Mouse (Mus musculus): Measurements from ENCODE around the gene Gdf15.

Gdf15 gene

DNA sequence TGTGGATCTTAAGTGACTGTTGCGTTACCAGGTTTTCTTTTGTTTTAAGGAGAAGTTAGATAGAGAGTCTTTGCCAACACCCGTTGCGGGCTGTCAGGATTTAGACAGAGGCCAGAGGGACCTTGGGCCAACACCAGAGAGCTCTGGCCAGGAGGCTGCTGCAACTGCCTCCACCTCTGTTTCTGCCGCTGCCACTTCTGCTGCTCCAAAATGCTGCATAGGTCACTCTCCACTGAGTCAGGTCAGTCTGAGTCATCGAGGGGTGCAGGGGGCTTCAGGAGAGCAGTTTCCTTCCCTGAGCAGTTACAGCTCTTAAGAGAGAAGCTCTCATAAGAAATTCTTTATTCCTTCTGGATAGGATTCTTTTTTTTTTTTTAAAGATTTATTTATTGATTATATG is 5.2 kb downstream of the Gdf15 start:
- no peak for DNase-seq

DNA sequence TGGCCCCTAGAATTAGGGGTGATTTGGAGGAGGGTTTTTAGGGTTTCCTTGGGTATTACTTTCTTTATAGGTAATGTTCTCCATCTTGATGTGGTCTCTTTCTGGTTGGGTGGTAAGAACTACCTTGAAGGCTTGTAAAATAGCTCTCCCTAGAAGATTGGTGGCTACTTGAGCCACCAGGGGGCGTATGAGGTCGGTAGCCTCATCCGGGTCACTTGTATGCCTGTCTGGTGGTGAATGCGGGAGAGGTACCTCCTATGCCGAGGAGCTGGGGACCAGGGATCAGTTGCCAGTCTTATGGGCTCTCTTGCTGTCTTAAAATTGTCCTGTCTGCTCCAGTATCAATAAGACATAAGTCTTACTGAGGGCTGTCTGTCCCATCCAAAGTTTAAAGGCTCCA is 7.2 kb downstream of the Gdf15 start:
- peak; percentile 80 to 86 for DNase-seq

DNA sequence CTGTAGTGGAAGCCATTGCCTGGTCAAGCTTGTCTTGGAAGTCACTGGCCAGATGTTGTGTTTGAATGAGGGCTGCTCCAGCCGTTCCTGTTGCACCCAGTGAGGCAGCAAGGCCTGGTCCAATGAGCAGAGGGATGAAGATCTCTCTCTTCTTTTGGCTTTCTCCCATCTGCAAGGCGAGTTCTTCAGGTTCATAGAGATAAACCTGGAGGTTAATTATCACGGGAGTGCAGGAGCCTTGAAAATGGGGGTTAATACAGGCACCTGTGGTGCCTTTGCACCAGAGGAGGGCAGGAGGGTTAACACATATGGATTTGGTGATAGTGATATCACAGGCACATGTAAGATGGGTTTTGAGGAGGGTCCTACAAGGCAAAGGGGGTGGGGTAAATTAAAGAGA is 10.0 kb downstream of the Gdf15 start:
- no peak for DNase-seq

DNA sequence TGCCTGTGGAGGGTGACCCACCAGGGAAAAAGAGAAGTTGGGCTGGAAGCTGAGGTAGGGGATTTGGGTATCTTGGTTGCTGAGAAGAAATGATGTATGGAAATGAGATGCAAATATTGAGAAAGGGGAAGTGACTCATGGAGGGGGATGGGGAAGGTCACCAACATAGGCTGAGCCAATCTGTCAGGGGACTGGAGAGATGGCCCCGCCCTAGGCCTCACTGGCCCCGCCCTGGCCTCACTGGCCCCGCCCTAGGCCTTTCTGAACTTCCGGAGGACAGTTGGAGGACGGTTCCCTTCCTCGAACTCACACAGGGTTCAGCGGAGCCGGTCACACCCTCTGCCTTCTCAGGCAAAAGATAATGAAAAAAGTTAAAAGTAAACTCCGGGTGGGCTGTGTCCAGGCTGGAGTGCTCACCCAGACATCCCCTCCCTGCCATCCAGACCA is 13.3 kb downstream of the Gdf15 start:
- peak; percentile 31 to 73 for DNase-seq

DNA sequence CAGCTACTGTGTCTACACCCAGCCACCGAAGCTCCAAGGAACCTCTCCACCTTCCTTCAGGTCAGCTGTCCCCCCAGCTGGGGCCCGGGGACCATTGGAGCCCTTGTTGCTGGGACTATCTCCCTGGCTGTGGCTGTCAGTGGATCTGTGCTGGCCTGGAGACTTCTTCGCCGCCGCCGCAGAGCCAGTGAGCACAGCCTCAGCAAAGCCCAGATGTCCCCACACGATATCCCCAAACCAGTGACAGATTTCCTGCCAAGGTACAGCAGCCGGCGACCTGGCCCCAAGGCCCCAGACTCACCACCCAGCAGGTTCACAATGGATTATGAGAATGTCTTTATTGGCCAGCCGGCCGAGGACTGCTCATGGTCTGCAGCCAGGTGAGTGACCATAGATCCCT is 14.3 kb downstream of the Gdf15 start:
- no peak for DNase-seq

DNA sequence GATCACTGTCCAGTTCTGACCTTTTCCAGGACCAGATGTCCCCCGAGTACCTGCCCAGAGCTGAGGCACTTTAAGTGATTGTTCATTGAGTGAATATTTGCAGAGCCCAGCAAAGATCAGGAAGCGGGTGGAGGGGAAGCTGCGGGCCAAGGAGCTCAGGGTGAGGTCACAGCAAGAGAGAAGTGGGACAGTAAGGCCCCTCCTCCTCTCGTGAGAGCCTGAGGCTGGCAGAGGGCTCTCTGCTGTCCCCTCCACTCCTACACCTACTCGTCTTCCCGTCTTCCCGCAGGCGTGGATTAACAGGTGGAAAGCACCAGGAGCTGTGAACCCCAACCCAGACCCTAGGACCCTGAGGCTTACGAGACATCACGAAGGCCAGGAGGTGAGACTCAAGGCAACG is 15.6 kb downstream of the Gdf15 start:
- DNase-seq: no peak

DNA sequence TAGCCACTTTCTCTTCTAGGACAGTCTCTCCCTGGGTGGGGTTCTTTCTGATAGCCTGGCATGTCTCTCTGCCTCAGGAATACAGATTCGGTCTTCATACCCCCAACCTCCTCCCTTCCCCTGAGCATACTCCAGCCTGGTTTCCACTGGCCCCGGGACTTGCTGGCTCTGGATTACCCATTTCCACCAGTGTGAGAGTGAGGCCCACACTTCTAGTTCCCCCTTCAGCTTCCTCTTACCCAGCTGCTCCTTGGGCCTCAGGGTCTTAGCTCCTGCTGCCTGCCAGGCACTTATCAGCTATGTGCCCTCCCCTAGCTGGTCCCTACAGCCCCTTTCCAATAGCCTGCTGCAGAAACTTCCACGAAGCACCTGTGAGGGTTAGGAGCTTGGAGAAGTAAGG is 16.4 kb downstream of the Gdf15 start, which contains the start of gene Lrrc25:
Gene Lrrc25, plus strand, starts transcription at position 262 of the 400 bp plus-strand sequence.
- DNase-seq: no peak

DNA sequence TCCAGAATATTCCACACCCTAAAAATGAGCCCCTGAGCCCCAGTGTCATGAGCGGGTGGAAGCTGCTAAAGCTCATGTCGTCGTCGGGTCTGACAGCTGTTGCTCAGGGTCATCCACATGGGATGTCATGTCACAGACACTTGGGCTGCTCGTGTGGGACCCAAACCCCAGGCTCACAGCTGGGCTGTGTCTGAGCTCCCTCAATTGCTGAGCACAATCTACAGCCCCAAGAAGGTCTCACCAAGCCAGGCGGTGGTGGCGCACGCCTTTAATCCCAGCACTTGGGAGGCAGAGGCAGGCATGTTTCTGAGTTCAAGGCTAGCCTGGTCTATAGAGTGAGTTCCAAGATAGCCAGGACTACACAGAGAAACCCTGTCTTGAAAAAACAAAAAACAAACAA is 17.0 kb downstream of the Gdf15 start:
- DNase-seq: no peak

DNA sequence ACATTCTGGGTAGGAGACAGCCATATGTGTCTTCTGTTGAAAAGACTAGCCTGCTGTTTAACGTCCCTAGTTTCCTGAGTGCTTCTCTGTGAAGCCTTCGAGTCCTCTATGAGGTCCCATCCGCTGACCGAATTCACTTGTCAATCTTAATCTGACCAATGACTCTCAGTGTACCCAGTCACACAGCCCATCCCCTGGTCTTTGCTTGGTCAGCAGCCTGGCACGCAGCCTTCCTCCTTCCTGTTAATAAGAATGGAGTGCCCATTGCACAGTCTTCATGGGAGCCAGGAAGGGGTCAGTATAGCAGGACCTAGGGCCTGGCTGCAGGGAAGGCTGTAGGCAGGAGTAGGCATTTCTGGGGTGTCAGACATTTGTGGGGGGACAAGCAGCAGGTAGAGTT is 17.8 kb downstream of the Gdf15 start:
- no peak for DNase-seq

DNA sequence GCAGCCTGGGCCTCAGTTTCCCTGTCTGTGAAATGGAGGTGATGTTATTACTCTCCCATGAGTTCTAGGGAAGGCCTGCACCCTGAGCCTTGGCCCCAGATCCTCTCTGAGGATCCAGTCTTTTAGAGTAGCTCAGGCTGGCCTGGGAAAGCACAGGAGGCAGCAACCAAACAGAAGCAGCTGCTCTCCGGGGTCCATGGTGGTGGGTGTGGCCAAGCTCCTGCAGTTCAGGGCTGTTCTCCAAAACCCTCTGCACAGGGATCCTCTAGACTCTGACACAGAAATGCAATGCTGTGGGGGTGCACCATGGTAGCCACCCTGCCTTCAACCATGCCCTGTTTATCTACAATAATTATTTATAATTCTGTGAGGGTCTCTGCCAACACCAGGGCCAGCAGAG is 18.5 kb downstream of the Gdf15 start:
- DNase-seq: no peak

DNA sequence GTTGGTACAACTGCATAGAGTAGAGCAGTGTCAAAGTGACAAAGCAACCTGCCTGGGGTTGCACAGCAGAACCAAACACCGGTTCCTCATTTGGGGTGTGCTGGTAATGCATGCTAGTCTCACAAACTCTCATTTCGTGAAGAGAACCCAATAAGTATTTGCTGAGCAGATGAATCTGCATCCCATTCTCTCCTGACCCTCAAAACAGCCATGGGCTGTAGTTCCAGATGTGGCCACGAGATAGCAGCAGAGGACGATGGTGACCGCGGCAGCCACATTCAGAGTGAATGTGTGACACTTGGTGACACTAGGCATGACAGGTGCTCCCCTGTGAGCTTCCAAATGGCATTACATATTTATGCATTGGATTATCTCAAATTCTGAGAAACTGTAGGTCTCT is 20.4 kb downstream of the Gdf15 start:
- DNase-seq: peak; percentile 82 to 92

DNA sequence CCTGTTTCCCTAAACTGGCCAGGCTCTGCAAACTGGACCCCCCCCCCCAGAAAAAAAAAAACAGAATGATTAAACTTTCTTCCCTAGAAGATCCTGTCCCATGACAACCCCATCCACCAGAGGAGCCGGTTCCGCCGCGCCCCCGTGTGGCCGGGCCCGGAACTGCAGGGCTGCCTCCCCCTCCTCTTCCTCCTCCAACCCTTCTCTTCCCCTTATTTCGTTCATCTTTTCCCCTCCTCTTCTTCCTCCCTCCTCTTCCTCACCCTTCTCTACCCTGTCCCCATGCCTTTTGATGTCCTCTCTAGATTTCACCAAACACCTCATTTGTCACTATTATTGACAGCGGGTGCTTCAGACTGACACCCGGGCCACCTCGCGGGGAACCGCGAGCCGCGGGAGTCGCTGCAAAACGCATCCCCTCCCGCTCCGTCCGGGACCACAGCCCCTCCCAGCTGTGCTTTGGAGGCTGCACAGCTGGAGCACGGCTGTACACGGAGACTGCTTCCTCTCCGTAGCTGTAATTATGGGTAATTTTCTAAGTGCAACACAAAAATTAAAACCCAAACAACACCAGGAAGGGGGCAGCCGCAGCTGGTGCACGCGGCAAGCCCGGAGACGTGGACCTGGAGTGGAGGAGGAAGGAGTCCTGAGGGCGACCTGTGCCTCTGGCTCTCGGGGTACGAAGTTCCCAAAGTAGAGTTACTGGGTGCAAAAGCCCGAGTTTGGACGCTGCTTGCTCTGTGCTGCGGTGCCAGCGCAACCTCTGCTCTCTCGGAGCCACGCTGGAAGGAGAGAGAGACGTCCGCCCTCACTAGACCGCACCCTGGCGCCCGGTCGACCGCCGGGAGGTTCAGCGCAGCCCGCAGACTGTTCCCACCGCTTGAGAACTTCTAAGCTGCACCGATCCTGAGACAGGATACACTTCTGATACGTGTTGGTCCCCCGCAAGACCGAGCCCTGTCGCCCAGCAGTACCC is 21.2 kb downstream of the Gdf15 start:
- DNase-seq: peak; percentile 81 to 88

DNA sequence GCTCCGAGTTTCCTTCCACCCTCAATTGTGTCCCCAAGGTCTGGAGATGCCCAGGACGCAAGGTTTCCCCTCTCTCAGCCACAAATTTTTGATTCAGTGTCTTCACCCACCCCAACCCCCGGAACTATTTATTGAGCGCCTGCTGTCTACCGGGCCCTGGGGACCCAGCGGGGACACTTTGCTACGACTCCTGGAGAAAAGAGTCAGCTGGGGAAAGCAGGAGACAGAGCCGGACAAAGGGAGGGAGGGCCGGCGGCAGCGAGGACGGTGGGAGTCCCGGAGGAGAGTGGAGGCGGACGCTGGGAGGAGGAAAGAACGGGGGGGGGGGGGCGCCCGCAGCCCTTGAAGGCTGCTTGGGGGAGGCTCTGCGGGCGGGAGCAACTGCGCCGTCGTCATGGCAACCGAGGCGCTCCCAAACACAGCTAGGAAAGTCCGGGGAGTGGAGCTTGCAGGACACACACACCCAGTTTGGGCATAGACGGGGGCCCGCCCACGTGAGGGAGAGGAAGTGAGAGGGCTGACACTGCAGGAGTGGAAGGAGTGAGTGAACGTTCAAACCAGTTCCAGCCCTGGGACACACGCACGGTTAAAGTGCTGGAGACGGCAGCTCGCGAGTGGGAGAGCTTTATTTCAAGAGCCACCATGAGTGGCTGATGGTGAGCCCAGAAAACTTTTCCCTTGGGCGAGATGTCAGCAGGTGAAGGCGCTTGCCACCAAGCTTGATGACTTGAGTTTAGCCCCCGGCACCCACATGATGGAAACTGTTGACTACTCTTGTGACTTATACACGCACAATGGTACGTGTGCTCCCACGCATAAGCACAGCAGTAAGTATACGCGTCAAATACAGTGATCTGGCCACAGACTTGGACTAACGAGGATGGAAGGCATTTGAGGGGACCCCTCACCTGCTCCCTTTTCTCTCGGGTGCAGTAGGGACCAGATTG is 22.1 kb downstream of the Gdf15 start:
- DNase-seq: peak; percentile 92 to 96

DNA sequence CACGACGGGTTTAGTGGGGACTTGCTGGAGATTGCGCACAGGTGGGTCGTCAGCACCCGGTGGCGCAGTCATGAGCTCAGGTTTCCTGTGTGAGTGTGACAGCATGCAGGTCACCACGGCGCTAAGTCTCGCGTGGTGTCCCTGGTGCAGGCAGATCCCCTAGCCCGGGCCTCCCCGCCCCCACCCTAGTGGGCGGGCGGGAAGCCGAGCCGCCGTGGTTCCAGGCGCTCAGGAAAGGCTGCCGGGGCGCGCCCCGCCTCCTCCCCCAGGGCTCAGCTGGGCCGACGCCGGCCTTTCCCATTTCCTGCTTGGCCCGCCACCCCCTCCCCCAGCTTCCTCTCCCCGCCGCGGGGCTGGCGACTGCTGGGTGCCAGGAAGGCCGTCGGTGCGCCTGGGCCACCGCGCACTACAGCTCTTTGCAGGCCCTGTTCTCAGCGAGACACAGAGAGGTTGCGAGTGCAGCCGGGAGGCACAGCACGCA is 22.8 kb downstream of the Gdf15 start:
- DNase-seq: peak; percentile 87 to 95

DNA sequence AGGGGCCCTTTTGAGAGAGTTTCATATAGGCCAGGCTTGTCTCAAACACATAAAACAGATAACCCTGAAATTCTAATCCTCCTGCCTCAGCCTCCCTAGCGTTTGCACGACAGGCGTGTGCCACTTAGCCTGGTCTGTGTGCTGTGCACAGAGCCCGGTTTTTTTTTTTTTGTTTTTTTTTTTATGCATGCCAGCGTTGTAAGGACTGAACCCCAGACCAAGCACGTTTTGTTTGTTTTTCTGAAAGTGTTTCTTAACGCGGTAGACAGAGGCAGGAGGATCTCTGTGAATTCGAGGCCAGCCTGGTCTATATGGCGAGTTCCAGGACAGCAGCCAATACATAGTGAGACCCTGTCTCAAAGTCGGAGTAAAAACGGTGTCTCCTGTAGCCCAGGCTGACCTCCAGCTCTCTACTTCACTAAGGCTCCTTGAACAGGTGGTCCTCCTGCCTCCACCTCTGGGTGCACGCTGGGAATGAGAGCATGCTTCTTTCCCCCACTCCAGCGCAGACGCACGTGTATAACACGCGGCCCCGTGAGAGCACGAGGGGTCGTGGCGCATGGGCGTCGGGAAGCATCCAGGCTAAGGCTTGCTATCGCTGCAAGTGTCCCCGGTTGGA is 23.4 kb downstream of the Gdf15 start, which contains the start of gene Ssbp4:
Gene Ssbp4, minus strand, starts transcription at position 124 of the 619 bp plus-strand sequence.
- DNase-seq: no peak

DNA sequence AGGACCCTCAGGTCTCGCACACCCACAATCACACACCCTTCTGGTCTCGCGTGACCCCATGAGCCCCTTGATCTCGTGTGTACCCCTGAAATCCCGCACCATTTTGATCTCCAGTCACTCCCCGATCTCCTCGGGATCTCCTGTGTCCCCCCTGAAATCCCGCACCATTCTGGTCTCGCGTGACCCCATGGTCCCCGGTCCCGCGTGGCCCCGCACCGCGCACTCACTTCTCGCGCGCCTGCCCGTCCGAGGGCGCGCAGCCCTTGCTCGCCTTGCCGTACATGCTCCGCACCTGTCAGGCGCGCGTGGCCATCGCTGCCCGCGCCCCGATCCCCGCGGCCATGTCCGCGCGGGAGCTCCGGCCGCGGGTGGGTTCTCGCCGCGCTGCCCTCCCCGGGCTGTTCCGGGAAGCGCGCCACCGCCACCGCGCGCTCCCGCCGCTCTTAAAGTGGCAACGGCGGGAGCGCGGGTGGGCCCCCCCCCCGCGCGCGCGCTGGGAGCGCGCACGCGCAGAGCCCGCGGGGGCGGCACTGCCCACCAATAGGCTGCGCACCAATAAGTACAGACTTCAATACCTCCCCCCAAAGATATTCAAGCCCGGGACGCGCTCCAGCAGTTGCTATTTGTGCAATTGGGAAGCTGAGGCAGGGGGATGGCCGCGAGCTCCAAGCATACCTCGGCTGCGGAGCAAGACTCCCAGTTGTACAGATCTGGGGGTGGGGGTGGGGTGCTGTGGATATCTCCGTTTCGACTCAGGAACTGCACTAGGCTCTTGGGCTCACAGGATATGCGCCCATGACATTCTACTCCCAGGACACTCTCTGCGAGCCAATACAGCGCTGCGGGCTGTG is 24.1 kb downstream of the Gdf15 start:
- peak in 1 of 2 experiments; percentile 73 for DNase-seq

DNA sequence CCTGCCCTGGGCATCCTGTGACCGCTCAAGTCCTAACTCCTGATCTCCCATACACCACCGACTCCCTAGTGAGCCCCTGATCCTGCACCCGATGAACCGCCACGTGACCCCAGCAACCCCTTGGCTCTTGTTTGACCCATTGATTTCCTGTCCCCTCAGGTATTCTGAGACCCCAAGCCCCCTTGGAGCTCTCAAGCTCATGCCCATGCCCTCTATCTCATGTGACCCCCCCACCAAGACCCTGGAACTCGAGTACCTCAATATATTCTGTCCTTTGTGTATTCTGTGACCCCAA is 24.7 kb downstream of the Gdf15 start:
- no peak for DNase-seq

DNA sequence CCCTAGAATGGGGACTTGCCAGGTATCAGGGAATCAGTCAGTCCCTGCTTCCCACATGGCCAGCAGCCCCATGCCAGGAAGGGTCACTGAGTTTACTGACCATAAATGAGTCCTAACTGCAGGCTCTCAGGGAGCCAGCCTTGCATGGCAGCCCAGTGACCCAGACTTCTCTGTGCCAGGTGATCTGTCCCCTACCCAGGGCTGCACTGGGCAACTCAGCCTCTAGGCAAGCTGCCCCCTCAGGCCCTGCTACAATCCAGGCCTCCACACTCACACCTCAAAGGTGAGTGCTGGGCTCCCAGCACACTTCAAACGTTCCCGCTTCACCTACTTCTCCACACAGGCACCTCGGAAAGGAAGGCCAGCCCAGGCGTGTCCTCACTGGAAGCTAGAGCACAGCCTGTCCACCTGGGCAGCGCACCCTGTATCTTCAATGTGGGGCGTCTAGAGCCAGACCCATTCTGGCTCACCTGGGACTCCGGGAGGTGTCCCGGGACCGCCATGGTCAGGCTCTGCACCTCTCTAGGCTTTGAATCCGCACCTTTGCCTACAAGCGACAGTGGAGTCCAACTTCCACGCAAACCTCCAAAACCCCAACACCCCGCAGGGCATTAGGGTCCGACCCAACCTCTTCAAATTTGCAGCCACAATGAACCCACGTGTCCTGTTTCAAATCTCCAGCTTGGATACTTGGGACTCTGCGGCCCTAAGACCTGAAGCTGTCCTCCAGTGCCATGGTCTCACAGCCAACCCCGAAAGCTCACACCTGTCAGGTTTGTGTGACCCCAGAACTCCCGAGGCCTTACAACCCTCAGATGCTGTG is 25.3 kb downstream of the Gdf15 start:
- DNase-seq: peak in 1 of 2 experiments; percentile 69

DNA sequence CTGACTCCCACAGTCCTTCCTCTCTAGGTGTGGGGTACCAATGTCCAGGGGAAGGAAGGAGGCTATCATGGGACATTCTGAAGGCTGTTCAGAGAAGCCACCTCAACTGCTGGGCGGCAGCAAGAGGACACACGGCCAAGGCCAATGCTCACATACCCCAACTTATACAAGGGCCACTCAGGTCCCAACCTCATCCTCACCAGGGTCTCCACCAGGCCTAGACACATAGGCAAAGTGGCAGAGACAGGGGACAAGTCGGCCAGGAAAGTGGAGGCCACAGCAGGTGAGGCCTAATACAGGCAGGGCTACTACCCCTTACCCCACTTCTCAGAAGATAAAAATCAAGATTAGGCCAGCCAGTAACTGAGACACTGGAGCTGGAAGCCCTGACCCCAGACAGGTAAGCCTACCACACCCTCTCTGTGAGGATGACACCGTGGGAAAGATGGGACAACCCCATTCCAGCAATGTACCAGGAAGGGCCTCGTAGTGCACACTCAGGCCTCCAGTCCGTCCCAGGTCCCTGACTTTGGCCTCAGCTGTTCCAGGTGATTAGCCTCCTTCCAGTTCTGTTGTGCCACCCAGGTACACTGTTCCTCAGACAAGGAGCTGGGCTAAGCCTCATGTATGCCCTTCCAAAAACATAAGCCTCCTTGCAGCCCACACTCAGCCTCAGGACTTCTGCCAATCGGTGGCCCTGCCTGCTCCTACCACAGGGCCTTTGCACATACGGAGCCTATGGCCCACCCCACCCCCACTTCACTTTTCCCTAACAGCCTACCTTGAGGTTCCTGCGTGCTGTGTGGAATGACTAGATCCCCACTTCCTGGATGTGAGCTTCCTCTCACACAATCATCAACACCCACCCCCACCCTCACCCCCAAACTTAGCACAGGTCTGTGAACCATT is 26.1 kb downstream of the Gdf15 start:
- no peak for DNase-seq

DNA sequence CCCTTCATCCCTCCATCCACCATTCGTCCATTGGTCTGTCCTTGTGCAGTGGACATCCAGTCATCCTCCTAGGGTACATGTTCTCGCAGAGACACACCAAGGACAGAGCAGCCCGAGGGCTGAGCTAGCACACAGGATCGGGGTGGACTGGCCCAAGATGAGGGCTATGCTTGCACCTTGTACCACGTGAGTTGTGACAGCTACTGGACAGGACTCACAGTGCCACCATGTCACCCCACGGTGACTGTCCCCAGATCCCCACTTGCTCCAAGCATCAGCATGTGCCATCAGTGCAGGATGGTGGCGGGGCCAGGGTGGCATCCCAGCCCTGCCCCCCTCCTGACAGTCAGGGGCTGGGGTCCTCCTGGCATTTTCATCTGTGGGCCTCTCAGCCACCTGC is 27.7 kb downstream of the Gdf15 start:
- no peak for DNase-seq
